Mouse (Mus musculus) forebrain, embryonic 10.5 days (tissue): Measurements from ENCODE around the gene Ccrl2. TPM values are rescaled to one million over a fixed set of nuclear protein-coding genes. Genes with fewer than 3 reads are reported as not detected.

Experiments
- DNase-seq: peaks from one replicate; pipeline ENCODE4 v3.0.0-alpha.2; 2017; ENCODE audit warnings: low spot score; ENCODE audit errors: extremely low spot score
- H3K27ac ChIP-seq: fragments of 300-500 bp; sonication (generic); 2 replicates; pipeline ENCODE4 v1.5.1; 2016; ENCODE audit warnings: mild to moderate bottlenecking
- H3K27me3 ChIP-seq: fragments of 300-500 bp; sonication (generic); 2 replicates; pipeline ENCODE4 v1.6.1; 2016; ENCODE audit warnings: mild to moderate bottlenecking; ENCODE audit not compliant: poor library complexity, severe bottlenecking
- H3K36me3 ChIP-seq: fragments of 300-500 bp; sonication (generic); replicated peaks from 2 replicates; pipeline ENCODE4 v1.6.1; 2016; ENCODE audit warnings: mild to moderate bottlenecking, moderate library complexity
- H3K4me1 ChIP-seq: fragments of 300-500 bp; sonication (generic); 2 replicates; pipeline ENCODE4 v1.6.1; 2016
- H3K4me3 ChIP-seq: fragments of 300-500 bp; sonication (generic); 2 replicates; pipeline ENCODE4 v1.5.1; 2016; ENCODE audit warnings: mild to moderate bottlenecking, moderate library complexity
- H3K9me3 ChIP-seq: fragments of 300-500 bp; sonication (generic); 2 replicates; pipeline ENCODE4 v1.6.1; 2016; ENCODE audit warnings: mild to moderate bottlenecking, moderate library complexity
- WGBS: fragments of 180-500 bp; shearing (Covaris S2); methylation state at CpG from one replicate; pipeline ENCODE4 v1.1.7; 2016; 5-methylcytosine and 5-hydroxymethylcytosine counted together
- polyA plus RNA-seq: library from polyadenylated mRNA; unstranded; fragments of >200 nt; fragmentation: Nextera tagmentation; extraction: Ambion mirVana; gene quantifications from 2 replicates; pipeline ENCODE4 v1.2.1, GENCODE M21; 2016

The Ccrl2 gene
- polyA plus RNA-seq, 1 experiment from 2014 or later = 0.74 TPM

GRCm38 (mm10) chr9:111056519-111056797, 861 bp downstream of the Ccrl2 start:
- Histone ChIP-seq H3K9me3 (no peaks in the 10 kb centered on the region), H3K4me3 (peak overlapping the region; percentile 32), H3K27ac (peak overlapping the region; percentile 45; the same call in 1 of the 2 replicates), H3K36me3 (no peaks in the 10 kb centered on the region), H3K27me3 (no peaks in the 10 kb centered on the region), H3K4me1 (peaks cover 23% of the 10 kb centered on the region)
- no peak for DNase-seq
- WGBS = 31% methylated on average over 11 of the region's 11 CpGs

GRCm38 (mm10) chr9:111055800-111056518, 1.4 kb downstream of the Ccrl2 start:
- no peaks in the 10 kb centered on the region for H3K27me3 ChIP-seq
- DNase-seq = no peak
- peak overlapping the region; percentile 45; the same call in 1 of the 2 replicates for H3K27ac ChIP-seq
- H3K4me3 ChIP-seq = peak overlapping the region; percentile 32
- no peaks in the 10 kb centered on the region for H3K36me3 ChIP-seq
- 84% methylated on average over 29 of the region's 29 CpGs for WGBS
- no peaks in the 10 kb centered on the region for H3K9me3 ChIP-seq
- peaks cover 23% of the 10 kb centered on the region for H3K4me1 ChIP-seq

GRCm38 (mm10) chr9:111054923-111055322, 2.4 kb downstream of the Ccrl2 start:
- 90% methylated on average over 9 of the region's 9 CpGs for WGBS
- no peak overlapping the region for H3K4me3 ChIP-seq

GRCm38 (mm10) chr9:111048452-111048851, 8.9 kb downstream of the Ccrl2 start:
- Histone ChIP-seq H3K9me3 (no peaks in the 10 kb centered on the region), H3K4me3 (no peak overlapping the region), H3K27me3 (no peaks in the 10 kb centered on the region), H3K27ac (no peak overlapping the region), H3K36me3 (no peaks in the 10 kb centered on the region), H3K4me1 (no peaks in the 10 kb centered on the region)
- 84% methylated on average over 3 of the region's 3 CpGs for WGBS
- no peak for DNase-seq

More at GRCm38 (mm10) chr9:111054923-111055322, 2.4 kb downstream of the Ccrl2 start:
- H3K27ac ChIP-seq = no peak overlapping the region
- H3K27me3 ChIP-seq = no peaks in the 10 kb centered on the region
- DNase-seq = no peak
- H3K9me3 ChIP-seq = no peaks in the 10 kb centered on the region
- H3K4me1 ChIP-seq = peaks cover 23% of the 10 kb centered on the region
- no peaks in the 10 kb centered on the region for H3K36me3 ChIP-seq

- no peak for DNase-seq
- H3K4me1 ChIP-seq = no peaks in the 10 kb centered on the region
- 91% methylated on average over 5 of the region's 5 CpGs for WGBS
- no peaks in the 10 kb centered on the region for H3K27me3 ChIP-seq
- H3K27ac ChIP-seq = no peak overlapping the region
- H3K4me3 ChIP-seq = no peak overlapping the region
- H3K9me3 ChIP-seq = no peaks in the 10 kb centered on the region
- H3K36me3 ChIP-seq = no peaks in the 10 kb centered on the region
Measured at GRCm38 (mm10) chr9:111047266-111047665, 10.1 kb downstream of the Ccrl2 start.

- DNase-seq = no peak
- Histone ChIP-seq H3K27me3 (no peaks in the 10 kb centered on the region), H3K27ac (no peak overlapping the region), H3K4me3 (no peak overlapping the region), H3K9me3 (no peaks in the 10 kb centered on the region), H3K36me3 (no peaks in the 10 kb centered on the region), H3K4me1 (no peaks in the 10 kb centered on the region)
- 75% methylated on average over 3 of the region's 3 CpGs for WGBS
Measured at GRCm38 (mm10) chr9:111046222-111046621, 11.1 kb downstream of the Ccrl2 start.

GRCm38 (mm10) chr9:111042266-111042665, 15.1 kb downstream of the Ccrl2 start:
- Histone ChIP-seq H3K4me1 (peaks cover 3% of the 10 kb centered on the region; the same call in 1 of the 2 replicates), H3K4me3 (no peak overlapping the region), H3K27me3 (no peaks in the 10 kb centered on the region), H3K27ac (no peak overlapping the region), H3K9me3 (no peaks in the 10 kb centered on the region), H3K36me3 (no peaks in the 10 kb centered on the region)
- WGBS = 91% methylated on average over 5 of the region's 5 CpGs
- DNase-seq = no peak

GRCm38 (mm10) chr9:111039966-111040365, 17.4 kb downstream of the Ccrl2 start:
- H3K9me3 ChIP-seq = no peaks in the 10 kb centered on the region
- peaks cover 3% of the 10 kb centered on the region; the same call in 1 of the 2 replicates for H3K4me1 ChIP-seq
- H3K27ac ChIP-seq = no peak overlapping the region
- H3K4me3 ChIP-seq = no peak overlapping the region
- 85% methylated on average over 4 of the region's 4 CpGs for WGBS
- DNase-seq = no peak
- no peaks in the 10 kb centered on the region for H3K27me3 ChIP-seq
- H3K36me3 ChIP-seq = no peaks in the 10 kb centered on the region

GRCm38 (mm10) chr9:111033717-111034116, 23.6 kb downstream of the Ccrl2 start:
- Histone ChIP-seq H3K4me3 (no peak overlapping the region), H3K27me3 (no peaks in the 10 kb centered on the region), H3K36me3 (no peaks in the 10 kb centered on the region), H3K27ac (no peak overlapping the region), H3K9me3 (no peaks in the 10 kb centered on the region), H3K4me1 (no peaks in the 10 kb centered on the region)
- no peak for DNase-seq
- 88% methylated on average over 4 of the region's 4 CpGs for WGBS

- Histone ChIP-seq H3K27ac (no peak overlapping the region), H3K9me3 (no peaks in the 10 kb centered on the region), H3K4me3 (no peak overlapping the region), H3K4me1 (no peaks in the 10 kb centered on the region), H3K27me3 (no peaks in the 10 kb centered on the region), H3K36me3 (no peaks in the 10 kb centered on the region)
- WGBS = 88% methylated on average over 10 of the region's 10 CpGs
- no peak for DNase-seq
Measured at GRCm38 (mm10) chr9:111026791-111027190, 30.5 kb downstream of the Ccrl2 start.

- DNase-seq = no peak
- Histone ChIP-seq H3K9me3 (no peaks in the 10 kb centered on the region), H3K27ac (no peak within 1 kb of the TSS), H3K27me3 (no peaks in the 10 kb centered on the region), H3K4me3 (no peak within 1 kb of the TSS), H3K36me3 (no peaks in the 10 kb centered on the region), H3K4me1 (no peaks in the 10 kb centered on the region)
- 89% methylated on average over 5 of the region's 5 CpGs for WGBS
Measured at GRCm38 (mm10) chr9:111019022-111019421, 38.3 kb downstream of the Ccrl2 start, which contains the start of gene Ltf. Ltf (plus strand) TSS chr9:111019271.

- Histone ChIP-seq H3K27ac (no peak overlapping the region), H3K27me3 (no peaks in the 10 kb centered on the region), H3K4me3 (no peak overlapping the region), H3K9me3 (no peaks in the 10 kb centered on the region), H3K36me3 (no peaks in the 10 kb centered on the region), H3K4me1 (no peaks in the 10 kb centered on the region)
- WGBS = 82% methylated on average over 4 of the region's 4 CpGs
- no peak for DNase-seq
Measured at GRCm38 (mm10) chr9:111015658-111016057, 41.7 kb downstream of the Ccrl2 start.

- DNase-seq = no peak
- H3K27ac ChIP-seq = no peak overlapping the region
- H3K36me3 ChIP-seq = no peaks in the 10 kb centered on the region
- no peaks in the 10 kb centered on the region for H3K9me3 ChIP-seq
- H3K4me3 ChIP-seq = no peak overlapping the region
- H3K4me1 ChIP-seq = no peaks in the 10 kb centered on the region
- WGBS = 72% methylated on average over 3 of the region's 3 CpGs
- H3K27me3 ChIP-seq = no peaks in the 10 kb centered on the region
Measured at GRCm38 (mm10) chr9:111012041-111012440, 45.3 kb downstream of the Ccrl2 start.
